Mouse (Mus musculus) C2C12 (cell line): Measurements from ENCODE around the gene G3bp1. TPM values are rescaled to one million over a fixed set of nuclear protein-coding genes. Genes with fewer than 3 reads are reported as not detected.

Experiments
- H3K27me3 ChIP-seq: one replicate; pipeline ENCODE4 v1.6.1; 2011; ENCODE audit not compliant: control insufficient read depth, insufficient read depth, insufficient read length
- H3K36me3 ChIP-seq: one replicate; pipeline ENCODE4 v1.6.1; 2011; ENCODE audit not compliant: control insufficient read depth, insufficient read depth
- H3K4me3 ChIP-seq: one replicate; pipeline ENCODE4 v1.5.1; 2011; ENCODE audit warnings: mild to moderate bottlenecking, control low read depth; ENCODE audit not compliant: poor library complexity, insufficient read depth, severe bottlenecking
- H3K79me2 ChIP-seq: one replicate; pipeline ENCODE4 v1.6.1; 2011; ENCODE audit not compliant: control insufficient read depth, insufficient read depth
- H3K79me3 ChIP-seq: one replicate; pipeline ENCODE4 v1.6.1; 2011; ENCODE audit warnings: low read depth, control low read depth
- H3ac ChIP-seq: one replicate; pipeline ENCODE3; 2011; ENCODE audit warnings: low read depth; ENCODE audit not compliant: control insufficient read depth, insufficient read length
- CEBPB ChIP-seq: IDR thresholded peaks from one replicate; pipeline ENCODE4 v1.6.1; 2011; ENCODE audit warnings: low read depth, mild to moderate bottlenecking, control low read depth, moderate library complexity
- CTCF ChIP-seq: IDR thresholded peaks from one replicate; pipeline ENCODE4 v1.5.1; 2011; ENCODE audit not compliant: control insufficient read depth, insufficient read depth, insufficient read length
- FOSL1 ChIP-seq: IDR thresholded peaks from one replicate; pipeline ENCODE4 v1.8.0; 2011; ENCODE audit warnings: mild to moderate bottlenecking, low read length; ENCODE audit not compliant: poor library complexity, insufficient read depth, severe bottlenecking
- MAX ChIP-seq: IDR thresholded peaks from one replicate; pipeline ENCODE4 v1.6.1; 2011; ENCODE audit warnings: mild to moderate bottlenecking, control low read depth
- MYOD1 ChIP-seq: IDR thresholded peaks from one replicate; pipeline ENCODE4 v1.6.1; 2011; ENCODE audit warnings: low read depth; ENCODE audit not compliant: control insufficient read depth, insufficient read length
- MYOG ChIP-seq: IDR thresholded peaks from one replicate; pipeline ENCODE4 v1.6.1; 2011; ENCODE audit not compliant: control insufficient read depth, insufficient read length; ENCODE audit errors: extremely low read depth
- USF1 ChIP-seq: IDR thresholded peaks from one replicate; pipeline ENCODE4 v1.6.1; 2011; ENCODE audit warnings: low read depth, mild to moderate bottlenecking, control low read depth, moderate library complexity
- polyA plus RNA-seq: library from polyadenylated mRNA; unstranded; fragments of >200 nt; fragmentation: generic; extraction: Trizol; gene quantifications from one replicate; pipeline ENCODE4 v1.2.1, GENCODE M21; 2012; ENCODE audit warnings: missing spikeins

The G3bp1 gene
- polyA plus RNA-seq, 1 experiment = 82.5 TPM

DNA sequence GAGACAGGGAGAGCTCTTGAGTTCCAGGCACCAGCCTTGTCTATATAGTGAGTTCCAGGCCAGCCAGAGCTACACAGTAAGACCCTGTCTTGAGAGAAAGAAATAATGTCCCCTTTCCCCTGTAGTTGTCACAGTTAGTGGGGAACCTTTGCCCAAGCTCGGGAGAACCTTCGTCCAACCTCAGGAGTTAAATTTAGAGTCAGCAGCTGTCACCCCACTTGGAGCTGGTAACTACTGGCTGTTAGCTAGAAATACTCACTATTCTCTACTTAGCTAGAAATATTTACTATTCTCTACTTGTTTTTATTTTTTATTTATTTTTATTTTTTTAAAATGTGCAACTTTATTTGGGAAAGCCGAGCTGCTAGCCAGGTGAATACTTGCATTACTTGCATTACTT lies 3.7 kb downstream of the G3bp1 start:
- Histone ChIP-seq H3K79me2 (peaks cover 88% of the 10 kb centered on the region), H3ac (no peak overlapping the region), H3K27me3 (no peaks in the 10 kb centered on the region), H3K36me3 (peaks cover 70% of the 10 kb centered on the region), H3K4me3 (no peak overlapping the region), H3K79me3 (peaks cover 83% of the 10 kb centered on the region)
- TF ChIP-seq CEBPB (no peak), MAX (no peak), USF1 (no peak), FOSL1 (no peak), CTCF (no peak), MYOG (no peak), MYOD1 (no peak)

- H3K36me3 ChIP-seq = peaks cover 97% of the 10 kb centered on the region
Measured at GRCm38 (mm10) chr11:55485443-55485842, 16.0 kb downstream of the G3bp1 start.

DNA sequence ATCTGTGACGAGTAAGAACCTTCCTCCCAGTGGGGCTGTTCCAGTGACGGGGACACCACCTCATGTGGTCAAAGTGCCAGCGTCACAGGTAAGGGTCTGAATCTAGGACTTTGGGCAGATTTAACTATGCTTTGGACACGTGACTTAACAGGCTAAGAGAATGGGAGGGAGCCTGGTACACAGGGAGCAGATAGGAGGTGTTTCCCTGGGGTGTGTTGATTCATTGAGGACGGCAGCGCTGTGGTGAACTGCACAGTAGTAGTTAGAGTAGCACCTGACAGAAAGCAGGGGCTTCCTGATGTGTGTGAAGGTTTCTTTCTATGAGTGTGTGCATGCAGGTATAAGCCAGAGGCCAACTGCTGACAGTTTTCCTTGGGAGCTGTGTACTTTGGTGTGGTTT lies 26.7 kb downstream of the G3bp1 start:
- H3K4me3 ChIP-seq = no peak overlapping the region
- peaks cover 38% of the 10 kb centered on the region for H3K79me3 ChIP-seq
- peaks cover 92% of the 10 kb centered on the region for H3K79me2 ChIP-seq
- TF ChIP-seq USF1 (no peak), CTCF (no peak), MYOD1 (no peak), CEBPB (no peak), MYOG (no peak), FOSL1 (no peak), MAX (no peak)
- H3K27me3 ChIP-seq = no peaks in the 10 kb centered on the region
- H3K36me3 ChIP-seq = peaks cover 97% of the 10 kb centered on the region
- no peak overlapping the region for H3ac ChIP-seq

More at GRCm38 (mm10) chr11:55485443-55485842, 16.0 kb downstream of the G3bp1 start:
- peaks cover 100% of the 10 kb centered on the region for H3K79me2 ChIP-seq
- H3ac ChIP-seq = no peak overlapping the region
- no peak for TF ChIP-seq MAX
- TF ChIP-seq FOSL1 = no peak
- no peak for TF ChIP-seq CTCF
- TF ChIP-seq CEBPB = no peak
- TF ChIP-seq MYOG = no peak
- TF ChIP-seq USF1 = no peak
- no peak for TF ChIP-seq MYOD1
- H3K27me3 ChIP-seq = no peaks in the 10 kb centered on the region
- H3K79me3 ChIP-seq = peaks cover 96% of the 10 kb centered on the region
- H3K4me3 ChIP-seq = no peak overlapping the region

DNA sequence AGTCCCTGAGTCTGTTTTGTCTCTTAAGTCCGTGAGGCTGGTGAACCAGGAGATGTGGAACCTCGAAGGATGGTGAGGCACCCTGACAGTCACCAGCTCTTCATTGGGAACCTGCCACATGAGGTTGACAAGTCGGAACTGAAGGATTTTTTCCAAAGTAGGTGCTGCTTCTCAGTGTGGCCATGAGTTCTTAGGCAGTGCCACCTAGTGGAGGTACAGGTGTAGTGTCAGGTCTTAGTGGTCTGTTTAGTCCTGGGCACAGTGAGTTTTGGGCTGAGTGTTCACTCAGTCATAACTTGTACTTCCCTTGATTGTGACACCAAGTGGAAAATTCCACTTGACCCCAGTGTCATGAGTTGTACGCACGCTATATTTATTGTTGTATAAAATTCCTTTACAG lies 28.4 kb downstream of the G3bp1 start:
- Histone ChIP-seq H3K79me2 (peaks cover 83% of the 10 kb centered on the region), H3K4me3 (no peak overlapping the region), H3K27me3 (no peaks in the 10 kb centered on the region), H3K79me3 (peaks cover 25% of the 10 kb centered on the region), H3ac (no peak overlapping the region), H3K36me3 (peaks cover 92% of the 10 kb centered on the region)
- TF ChIP-seq MYOD1 (no peak), FOSL1 (no peak), CEBPB (no peak), CTCF (peak; percentile 35), MAX (peak; percentile 20)

DNA sequence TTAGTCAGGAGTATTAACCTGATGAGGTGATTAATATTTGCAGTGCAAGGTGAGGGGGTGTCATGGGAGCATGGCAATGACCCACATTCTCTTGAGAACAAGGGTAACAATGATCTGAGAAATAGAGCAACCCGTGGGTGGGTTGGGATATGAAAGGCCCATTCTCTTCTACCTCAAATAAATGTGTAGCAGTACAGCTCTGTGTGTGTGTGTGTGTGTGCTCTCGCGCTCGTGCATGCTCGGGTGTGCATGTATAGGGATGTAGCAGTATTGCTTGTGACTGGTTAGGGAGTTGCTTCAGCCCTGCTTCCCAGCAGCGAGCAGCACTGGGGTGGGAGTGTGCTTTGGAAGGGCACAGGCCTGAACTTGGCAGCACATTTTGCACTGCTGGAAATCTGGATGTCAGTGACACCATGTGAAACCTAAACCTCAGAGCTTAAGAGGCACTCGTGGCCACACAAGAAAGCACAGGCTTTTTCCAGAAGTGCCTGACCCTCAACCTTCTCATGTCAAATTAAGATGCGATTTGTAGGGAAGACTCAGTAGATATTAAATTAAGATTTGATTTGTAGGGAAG lies 32.6 kb downstream of the G3bp1 start:
- no peak overlapping the region for H3ac ChIP-seq
- H3K79me2 ChIP-seq = peaks cover 45% of the 10 kb centered on the region
- peaks cover 63% of the 10 kb centered on the region for H3K36me3 ChIP-seq
- H3K79me3 ChIP-seq = peaks cover 26% of the 10 kb centered on the region
- TF ChIP-seq FOSL1 (no peak), CEBPB (no peak), MYOG (no peak), CTCF (no peak), USF1 (no peak), MYOD1 (no peak), MAX (no peak)
- no peak overlapping the region for H3K4me3 ChIP-seq
- H3K27me3 ChIP-seq = no peaks in the 10 kb centered on the region
